Mouse (Mus musculus): ENCODE results near the gene Csdc2.
A peak's percentile ranks its signal among the peaks of the same experiment; 100 is the strongest.

The Csdc2 gene

DNA sequence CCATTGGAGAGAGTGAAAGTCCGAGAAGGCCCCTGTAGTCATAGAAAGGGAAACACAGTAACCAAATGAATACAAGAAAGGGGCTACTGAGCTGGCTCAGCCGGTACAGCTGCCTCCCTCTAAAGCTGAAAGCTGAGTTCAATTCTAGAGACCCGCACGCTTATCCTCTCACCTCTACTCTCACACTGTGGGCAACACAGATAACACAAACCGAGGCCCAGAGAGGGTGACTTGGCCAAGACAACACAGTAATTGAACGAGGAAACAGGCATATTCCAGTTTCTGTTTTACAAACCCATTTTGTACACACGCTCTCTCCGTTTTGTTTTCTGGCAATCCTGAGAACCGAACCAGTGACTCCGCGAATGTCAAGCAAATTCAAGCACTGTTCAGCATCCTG is 11.6 kb upstream of the Csdc2 start:
- DNase-seq (ENCODE audit: inconsistent ontology term), result no peak

DNA sequence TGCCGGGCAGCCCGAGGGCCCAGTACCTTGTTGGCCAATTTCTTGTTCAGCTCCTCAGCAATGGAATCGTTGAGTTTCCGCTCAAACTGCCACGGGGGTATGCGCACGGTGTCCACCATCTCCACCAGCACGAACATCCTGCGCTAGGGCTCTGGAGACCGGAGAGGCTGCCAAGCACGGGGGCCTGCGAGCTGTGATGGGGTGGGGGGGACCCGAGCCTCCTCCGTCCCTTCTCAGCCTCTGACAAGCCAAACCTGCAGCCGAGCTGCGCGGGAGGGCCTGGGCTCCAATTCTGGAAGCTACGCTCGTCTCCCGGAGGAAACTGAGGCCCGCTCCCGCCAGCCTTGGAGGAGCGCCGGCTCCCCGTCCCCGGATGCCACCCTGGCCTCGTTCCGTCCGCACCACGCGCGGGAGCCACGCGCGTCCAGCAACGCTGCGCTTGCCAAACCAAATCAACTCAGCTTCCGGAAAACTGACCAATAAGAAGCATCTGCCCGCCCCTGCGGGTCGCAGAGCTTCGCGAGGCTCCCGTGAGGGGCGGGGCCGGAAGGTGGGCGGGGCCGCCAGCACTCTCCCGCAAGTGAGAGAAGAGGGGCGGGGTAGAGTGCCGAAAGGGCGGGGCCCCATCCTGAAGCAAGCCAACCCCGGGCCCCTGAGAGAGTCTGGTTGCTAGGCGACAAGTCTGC is 10.7 kb upstream of the Csdc2 start, which contains the start of gene Polr3h:
Gene Polr3h, minus strand, starts transcription at position 481 of the 686 bp plus-strand sequence.
- peak; percentile 99 for DNase-seq (ENCODE audit: inconsistent ontology term)

DNA sequence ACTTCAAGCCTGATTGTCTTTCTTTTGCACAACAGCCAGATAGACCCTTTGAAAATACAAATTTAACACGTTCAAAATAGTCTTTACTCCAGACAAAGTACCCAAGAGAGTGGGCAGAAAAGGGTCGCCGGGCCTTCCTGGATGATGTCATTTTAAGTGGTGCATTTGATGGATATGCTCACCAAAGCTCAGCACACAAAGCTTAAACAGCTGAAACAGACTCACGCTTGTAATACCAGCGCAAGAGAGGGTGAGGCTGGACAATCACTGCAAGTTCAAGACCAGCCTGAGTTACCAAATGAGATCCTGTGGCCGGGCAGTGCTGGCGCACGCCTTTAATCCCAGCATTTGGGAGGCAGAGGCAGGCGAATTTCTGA is 10.1 kb upstream of the Csdc2 start:
- DNase-seq (ENCODE audit: inconsistent ontology term), result no peak

DNA sequence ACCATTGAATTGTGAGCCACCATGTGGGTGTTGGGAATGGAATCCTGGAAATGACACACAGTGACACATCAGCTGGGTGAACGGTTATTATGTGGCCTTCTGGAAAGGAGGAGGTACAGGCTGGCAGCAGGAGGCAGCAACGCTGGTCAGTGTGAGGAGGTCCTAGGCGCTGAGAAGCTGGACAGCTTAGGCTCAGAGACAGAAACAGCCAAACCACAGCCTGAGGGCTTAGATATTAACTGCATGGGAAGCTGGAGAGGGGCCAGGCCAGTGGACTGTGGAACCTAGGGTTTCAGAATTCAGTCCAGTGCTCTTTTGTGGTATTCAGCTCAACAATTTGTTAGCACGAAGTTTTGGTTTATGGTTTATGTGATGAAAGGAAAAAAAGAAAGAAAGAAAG is 8.8 kb upstream of the Csdc2 start:
- peak; percentile 91 for DNase-seq (ENCODE audit: inconsistent ontology term)

DNA sequence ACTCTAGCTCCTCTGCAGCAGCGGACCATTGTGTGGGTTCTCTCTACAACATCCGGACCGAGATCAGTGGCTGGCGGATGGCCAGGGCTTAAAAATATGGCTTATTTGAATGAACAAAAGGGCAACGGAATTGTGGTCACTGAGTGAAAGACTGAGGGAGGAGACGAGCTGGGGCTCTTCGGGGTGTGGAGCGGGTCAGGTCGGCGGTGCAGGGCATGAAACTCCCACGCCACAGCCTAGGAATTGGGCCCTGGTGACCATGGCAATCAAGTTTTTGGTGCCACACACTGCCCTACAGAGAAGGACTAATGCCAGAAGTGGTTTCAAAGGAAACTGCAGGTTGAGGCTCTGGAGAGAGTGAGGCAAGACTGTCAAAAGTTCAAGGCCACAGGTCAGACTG is 8.3 kb upstream of the Csdc2 start:
- peak; percentile 93 for DNase-seq (ENCODE audit: inconsistent ontology term)

DNA sequence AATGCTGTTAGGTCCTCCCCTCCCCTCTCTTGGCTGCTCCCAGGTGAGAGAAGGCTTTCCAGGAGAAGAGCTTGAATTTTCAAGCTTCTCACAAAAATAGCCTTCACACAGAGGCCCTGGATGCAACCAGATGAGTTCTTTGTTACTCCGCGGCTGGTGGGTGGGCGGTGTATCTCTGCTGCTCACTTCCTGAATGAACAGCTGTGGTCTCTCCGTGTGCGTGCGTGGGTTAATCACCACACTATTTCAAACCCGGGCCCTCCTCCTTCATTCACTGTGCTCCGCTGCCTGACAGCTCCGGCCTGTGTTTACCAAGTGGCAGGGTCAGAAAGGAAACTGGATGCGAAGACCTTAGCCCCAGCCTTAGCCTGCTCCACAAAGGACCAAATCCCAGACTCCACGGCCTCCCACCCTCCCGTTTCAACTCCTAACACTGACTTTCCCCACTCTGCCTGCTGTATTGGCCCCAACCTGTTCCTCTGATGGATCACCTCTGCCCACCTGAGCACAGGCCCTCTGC is 3.5 kb upstream of the Csdc2 start:
- peak; percentile 37 for DNase-seq (ENCODE audit: inconsistent ontology term)

DNA sequence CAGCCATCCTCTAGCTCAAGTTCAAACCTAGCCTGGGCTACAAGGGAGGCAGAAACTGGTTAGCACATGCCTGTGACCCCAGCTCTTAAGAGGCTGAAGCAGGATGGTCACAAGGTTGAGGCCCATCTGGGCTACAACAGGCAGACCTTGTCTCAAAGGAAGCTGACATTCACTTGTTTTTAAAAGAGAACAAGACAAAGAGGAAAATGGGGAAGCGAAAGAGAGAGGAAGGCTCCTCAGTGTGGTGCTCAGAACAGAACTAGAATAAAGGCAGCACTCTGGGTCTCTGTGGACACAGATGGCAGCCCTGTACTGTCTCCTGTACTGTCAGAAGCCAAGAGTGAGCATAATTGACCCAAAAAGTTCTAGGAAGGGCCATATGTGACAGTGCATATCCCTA is 2.6 kb upstream of the Csdc2 start:
- no peak for DNase-seq (ENCODE audit: inconsistent ontology term)

DNA sequence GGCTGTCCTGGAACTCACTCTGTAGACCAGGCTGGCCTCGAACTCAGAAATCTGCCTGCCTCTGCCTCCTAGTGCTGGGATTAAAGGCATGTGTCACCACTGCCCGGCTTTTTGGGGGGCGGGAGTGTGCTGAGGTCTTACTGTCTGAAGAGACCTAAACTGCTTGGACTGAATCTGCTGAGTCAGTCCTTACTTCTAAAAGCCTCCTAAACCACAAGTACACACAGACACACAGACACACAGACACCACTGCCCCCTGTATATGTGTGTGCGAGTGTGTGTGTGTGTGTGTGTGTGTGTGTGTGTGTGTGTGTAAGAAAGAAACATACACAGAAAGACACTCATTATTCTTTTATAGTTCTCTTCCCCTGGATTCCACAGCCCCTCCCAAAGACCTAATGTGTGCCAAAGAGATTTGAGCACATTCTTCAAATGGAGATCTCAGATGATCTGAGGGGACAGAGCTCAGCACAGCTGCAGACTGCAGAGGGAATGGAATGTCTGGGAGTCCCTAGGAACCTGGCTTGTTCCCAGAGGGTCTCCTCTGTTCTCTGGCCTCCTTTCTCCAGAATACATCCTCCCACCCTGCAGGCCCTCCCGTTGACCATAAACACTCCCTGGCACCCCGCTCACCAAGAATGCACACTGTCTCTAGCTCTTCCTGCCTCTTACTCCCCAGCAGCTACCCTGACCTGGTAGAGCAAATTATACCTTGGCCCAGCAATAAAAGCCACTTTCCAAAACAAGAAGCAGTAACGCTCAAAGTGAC is 506 bp upstream of the Csdc2 start:
- peak; percentile 87 for DNase-seq (ENCODE audit: inconsistent ontology term)

DNA sequence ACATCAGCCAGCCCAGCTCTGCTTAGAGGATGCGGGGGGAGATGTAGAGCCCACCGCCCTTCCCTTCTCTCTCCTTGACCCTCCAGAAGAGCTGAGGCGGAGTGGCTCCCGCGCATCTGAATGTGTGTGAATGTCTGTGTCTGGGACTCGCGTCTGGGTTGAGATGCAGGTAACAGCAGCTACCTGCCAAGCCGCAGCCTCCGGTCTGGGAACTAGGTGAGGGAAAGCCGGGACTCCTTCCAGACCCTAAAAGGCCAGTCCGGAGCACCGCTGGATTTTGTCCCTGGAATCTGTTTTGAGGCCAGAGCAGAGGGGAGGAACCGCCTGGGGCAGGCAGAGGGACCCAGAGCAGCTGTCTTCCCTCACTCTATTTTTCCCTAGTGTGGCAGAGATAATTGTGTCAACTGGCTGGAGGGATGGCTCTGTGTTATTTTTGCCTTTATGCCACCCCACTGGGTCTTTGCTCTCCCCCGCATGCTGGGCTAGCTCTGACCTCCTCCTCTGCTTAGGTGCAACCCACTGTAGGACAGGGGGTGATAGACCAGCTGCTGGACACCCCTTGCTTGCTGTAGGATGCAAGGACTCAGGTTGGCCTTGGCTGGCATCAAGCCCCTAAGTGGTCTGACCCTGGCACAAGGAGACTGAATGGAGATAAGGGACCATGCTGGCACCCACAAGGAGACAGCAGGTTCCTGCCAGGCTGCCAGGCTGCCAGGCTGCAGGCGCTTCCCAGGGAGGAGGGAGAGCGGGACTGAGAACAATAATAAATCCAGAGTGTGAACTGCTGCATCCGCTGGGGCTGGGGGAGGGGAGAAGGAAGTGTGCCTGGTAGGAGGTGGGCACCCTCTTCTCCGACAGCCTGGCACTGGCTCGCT is 776 bp downstream of the Csdc2 start:
- DNase-seq (ENCODE audit: inconsistent ontology term), result peak; percentile 45

DNA sequence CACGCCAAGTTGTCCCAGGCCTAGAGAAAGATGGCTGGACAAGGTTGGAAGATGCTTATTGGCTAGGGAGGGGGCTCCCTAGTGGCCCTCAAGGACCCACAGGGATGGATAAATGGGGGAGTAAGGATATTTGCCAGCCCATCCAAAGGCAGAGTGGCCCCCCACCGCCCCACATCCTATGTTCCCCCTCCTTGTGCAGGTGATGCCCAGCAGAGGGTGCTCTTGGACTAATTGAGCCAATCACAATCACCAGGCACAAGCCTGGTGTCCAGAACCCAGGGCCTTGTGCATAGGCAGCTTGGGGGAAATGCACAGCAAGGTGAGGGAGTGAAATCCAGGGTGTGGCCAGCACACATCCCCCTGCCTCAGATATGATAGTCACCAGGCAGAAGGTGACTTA is 1.7 kb downstream of the Csdc2 start:
- peak; percentile 47 for DNase-seq (ENCODE audit: inconsistent ontology term)

DNA sequence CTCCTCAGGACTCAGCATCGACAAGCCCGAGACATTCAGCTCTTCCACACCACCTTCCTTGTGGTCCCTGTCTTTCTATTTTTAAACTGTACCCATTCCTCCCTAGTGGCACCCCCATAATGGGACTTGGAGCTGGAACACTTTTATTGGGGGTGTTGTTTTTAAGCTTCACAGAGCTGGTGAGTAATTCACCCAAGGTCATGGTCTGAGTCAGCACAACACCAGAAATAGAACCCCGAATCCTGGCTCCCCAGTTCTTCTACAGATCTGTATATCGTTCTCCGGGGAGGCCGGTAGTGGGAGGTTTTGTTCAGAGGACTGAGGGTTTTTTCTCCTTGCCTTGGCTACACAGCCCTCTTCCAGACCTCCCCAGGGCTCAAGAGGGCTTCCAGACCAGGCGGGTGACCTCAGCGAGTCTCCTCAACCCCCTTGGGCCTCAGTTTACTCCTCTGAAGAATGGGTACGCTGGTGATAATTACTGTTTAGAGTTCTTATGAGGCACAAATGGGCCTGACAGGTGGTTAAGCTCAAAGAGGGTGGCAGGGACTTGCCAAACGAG is 2.7 kb downstream of the Csdc2 start:
- DNase-seq (ENCODE audit: inconsistent ontology term), result no peak

DNA sequence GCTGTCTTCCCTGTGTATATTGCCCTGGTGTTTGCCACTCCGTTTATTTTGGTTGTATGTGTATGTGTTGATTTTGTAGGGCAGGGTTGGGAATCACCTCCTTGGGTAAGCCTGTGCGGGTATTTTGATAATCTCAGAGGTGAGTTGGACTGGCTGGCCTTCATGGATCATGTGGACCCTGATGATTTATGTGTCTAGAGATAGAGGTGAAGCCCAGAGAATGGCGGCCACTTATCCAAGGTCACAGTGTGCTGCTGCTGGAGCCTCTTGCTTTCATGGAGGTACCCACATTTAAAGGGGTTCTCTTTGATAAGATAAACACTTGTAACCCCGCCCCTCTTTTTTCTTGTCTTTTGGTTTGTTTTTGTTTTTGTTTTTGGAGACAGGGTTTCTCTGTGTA is 3.2 kb downstream of the Csdc2 start:
- no peak for DNase-seq (ENCODE audit: inconsistent ontology term)

DNA sequence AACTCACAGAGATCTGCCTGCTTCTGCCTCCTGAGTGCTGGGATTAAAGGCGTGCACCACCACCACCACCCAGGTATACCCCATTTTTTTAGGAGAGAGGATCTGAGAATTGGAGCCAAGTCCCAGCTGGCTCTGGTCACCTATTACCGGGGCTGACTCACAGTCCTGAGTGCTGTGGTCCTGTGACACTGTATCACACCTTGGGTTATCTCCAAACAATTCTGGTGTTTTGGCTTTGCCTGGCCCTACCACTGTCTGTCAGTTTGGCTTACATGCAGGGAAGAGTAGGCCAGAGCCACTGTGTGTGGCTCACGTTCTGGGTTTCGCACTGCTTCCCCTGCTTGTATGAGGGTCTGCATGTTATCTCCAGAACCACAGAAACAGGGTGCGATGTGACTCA is 3.7 kb downstream of the Csdc2 start:
- DNase-seq (ENCODE audit: inconsistent ontology term), result no peak

DNA sequence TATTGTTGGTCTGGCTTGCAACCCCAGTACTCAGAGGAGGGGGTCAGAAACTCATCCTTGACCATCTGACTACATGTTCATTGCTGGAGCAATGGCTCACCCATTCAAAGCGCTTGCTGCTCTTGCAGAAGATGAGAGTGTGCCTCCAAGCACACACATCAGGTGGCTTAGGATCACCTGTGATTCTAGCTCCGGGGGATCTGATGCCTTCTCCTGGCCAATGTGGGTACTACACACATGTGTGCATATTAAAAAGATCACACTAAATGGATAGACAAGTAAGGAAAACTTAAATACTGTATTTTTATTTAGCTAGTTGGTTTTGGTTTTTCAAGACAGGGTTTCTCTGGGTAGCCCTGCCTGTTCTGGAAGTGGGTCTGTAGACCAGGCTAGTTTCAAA is 4.5 kb downstream of the Csdc2 start:
- DNase-seq (ENCODE audit: inconsistent ontology term), result no peak

DNA sequence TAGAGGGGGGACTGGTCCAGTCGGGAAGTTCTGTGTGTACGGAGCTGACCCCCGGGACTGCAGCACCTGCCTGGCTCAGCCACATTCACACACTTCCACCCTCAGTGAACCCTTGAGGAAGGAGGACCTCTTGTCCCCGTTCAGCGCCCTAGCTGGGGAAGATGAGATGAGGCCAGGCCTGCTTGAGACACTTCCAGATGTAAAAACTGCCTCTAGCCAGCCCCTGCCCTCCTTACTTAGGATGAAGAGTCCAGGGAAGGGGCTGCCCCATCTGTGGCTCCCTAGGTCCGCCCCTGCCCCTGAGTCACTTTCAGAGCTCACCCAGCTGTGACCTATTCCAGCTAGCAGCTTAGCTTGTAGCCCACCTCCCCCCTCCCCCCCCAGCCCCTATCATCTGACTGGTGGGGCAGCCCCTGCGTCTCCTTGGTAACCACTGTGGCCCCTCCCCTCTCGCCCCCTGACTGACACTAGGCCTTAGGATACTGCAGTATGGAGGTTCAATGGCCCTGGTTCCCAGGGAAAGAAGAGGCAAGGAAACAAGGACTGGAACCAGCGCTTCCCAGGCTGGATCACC is 6.7 kb downstream of the Csdc2 start:
- no peak for DNase-seq (ENCODE audit: inconsistent ontology term)

DNA sequence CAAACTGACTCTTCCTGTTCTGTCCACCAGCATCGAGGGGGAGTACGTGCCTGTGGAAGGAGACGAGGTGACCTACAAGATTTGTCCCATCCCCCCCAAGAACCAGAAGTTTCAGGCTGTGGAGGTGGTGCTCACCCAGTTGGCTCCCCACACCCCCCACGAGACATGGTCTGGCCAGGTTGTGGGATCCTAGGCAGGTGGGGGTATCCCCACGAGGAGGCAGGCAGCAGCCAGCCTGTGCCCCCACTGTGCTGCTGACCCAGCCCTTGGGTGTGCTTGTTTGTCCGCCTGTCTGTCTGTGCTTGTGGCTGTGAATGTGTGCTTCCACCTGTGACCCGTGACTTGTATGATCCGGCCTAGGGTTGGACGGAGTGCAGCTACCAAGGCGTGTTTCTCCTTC is 12.5 kb downstream of the Csdc2 start:
- DNase-seq (ENCODE audit: inconsistent ontology term), result no peak

DNA sequence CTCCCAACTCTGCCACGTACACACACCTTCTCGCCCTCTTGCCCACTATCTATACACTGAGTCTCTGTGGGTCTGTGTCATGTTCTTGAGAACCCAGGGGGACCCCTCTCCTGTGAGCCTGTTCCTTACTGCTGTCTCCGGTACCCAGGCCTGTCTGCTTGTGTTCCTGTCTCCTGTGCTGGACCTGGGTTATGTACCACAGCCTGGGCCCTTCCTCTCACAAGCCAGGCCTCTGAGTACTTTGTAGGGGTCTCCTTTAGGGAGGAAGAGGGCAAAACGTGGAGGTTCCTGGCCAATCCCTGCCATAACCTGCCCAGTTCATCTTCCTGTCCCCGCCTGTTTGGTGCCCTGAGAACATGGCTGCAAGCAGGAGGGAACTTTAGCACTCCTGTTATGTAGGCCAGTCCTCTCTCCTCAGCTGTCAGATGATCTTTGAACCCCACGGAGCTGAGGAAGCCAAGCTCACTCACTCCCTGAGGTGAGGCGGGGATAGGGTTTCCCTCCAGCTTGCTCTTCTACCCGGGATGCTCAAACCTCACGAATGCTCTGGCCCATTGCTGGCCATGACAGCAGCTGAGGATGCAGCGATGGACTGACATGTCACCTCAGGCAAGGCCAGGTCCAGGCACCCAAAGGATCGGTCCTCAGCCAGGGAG is 13.0 kb downstream of the Csdc2 start:
- DNase-seq (ENCODE audit: inconsistent ontology term), result no peak

DNA sequence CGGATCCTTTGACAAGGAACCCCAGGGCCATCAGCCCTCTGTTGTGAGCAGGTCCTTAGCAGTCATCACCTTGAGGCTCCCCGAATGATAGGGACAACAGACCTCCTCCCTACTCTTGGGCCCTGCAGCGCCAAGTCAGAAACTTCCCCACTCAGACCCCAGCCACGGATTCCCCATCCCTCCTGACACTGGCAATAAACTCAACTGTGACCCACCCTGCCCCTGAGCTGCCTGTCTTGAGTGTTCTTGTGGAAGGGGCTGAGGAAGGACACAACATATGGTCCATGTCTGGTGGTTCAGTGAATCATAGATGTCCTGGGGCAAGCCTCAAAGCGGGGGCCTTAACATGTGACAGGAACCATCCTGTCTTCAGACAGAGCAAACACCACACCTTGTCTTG is 14.2 kb downstream of the Csdc2 start:
- no peak for DNase-seq (ENCODE audit: inconsistent ontology term)

DNA sequence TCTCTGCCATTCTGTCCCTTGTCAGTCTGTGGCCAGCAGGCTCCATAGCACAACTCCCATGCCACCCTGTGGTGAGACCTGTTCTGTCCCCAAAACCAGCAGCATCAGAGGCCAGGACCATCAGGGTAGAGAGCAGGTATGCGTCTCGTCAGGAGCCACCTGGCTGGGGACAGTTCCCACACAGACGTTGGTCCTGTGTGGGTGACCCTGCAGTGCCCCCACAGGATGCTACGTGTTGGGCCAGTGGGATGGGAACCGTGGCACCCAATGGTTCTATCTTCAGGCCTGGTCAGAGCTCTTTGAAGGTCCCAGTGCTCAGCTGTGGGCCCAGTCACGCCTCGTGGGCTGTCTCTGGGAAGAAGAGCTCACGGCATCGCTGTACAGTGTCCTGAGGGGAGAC is 14.6 kb downstream of the Csdc2 start:
- DNase-seq (ENCODE audit: inconsistent ontology term), result no peak

DNA sequence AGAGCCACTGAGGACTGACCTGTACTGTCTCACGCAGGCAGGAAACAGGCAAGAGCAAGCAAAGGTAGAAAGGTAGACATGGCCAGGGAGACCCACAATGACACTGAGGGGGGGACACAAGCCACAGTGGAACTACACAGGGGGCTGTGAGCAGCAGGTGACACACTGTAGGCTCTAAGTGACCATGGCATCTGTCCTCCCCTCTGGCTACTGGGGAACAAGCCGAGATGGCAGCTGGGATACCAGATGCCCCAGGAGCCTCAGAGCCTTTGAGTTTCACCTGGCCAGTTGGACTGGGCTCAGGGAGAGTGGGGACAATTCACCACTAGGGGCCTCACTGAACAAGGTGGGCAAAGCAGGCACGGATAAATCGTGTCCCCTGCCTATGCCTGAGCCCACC is 15.8 kb downstream of the Csdc2 start:
- DNase-seq (ENCODE audit: inconsistent ontology term), result no peak

DNA sequence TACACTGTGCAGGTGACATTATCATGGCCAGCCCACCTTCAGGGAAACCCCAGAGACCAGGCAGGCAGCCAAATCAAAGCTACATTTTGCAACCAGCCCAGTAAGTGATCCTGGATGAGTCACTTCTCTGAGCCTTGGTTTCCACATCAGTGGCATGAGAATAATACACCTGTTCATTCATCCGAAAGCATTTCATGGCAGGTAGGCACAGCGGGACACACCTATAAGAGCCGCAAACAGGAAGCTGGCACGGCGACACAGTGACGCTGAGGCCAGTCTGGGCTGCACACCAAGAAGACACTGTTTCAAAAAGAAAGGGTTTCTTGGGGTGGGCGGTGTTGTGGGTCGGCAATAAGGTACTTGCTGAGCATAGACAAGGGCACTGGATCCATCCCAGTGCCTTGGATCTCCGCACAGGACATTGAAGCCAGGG is 17.6 kb downstream of the Csdc2 start:
- DNase-seq (ENCODE audit: inconsistent ontology term), result no peak

Measured in Muller cell, postnatal 12 days (primary cell).